Mouse (Mus musculus) liver, adult 2 months (tissue): ENCODE results near the gene Ptprn2.

Experiments used
- CTCF ChIP-seq: fragments of 200-500 bp; IDR thresholded peaks from 2 replicates; pipeline ENCODE4 v1.5.1; 2011; ENCODE audit warnings: low read depth, low read length, control low read depth
- POLR2A ChIP-seq: fragments of 200-500 bp; IDR thresholded peaks from 2 replicates; pipeline ENCODE4 v1.6.1; 2011; ENCODE audit warnings: low read length, control low read depth; ENCODE audit not compliant: insufficient read depth; ENCODE audit errors: extremely low read depth

DNA sequence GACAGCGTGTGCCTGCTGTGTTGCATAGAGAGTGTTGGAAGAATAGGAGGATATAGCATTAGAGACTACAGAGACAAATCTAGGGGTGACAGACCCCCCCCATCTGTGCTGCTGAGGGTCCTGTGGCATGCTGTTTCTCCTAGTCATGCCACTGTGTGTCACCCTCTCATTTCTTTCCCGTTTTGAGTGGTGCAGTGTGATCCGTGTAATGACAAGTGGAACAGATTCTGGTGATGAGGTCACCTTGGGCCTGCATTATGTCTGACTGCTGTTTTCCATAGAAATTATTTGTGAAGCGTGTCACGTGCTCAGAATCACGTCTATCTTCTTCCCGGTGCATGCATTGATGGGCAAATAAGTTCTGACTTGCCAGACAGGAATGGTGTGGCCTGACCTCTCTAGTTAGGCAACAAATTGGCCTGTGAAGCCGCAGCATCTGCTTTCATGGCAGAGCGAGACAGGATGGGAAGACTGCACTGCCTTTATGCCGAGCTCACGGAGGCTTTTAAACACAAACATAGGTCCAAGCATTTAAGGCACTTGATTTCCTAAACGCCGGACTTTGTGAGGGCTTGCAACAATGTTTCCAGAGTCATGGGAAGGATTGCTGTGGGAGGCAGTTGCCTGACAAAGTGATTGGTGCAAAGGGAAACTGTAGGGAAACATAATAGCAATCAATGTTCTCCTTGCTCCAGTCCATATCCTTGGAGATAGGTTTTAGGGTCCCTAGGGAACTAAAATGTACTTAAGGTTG lies 467.1 kb downstream of the Ptprn2 start:
- TF ChIP-seq CTCF: no peak
- TF ChIP-seq POLR2A: no peak
